Mouse (Mus musculus) spleen, postnatal 10 days (tissue): ENCODE results near the gene Fbln5.

Experiments
- DNase-seq, 2 experiments: peaks; one replicate each; pipeline ENCODE4 v3.0.0; 2021 to 2022; ENCODE audit warnings: low spot score in 2 of 2

Fbln5 gene

GRCm38 (mm10) chr12:101763065-101763464 lies 55.8 kb downstream of the Fbln5 start:
- DNase-seq = no peak

- DNase-seq = no peak
Observed at GRCm38 (mm10) chr12:101762054-101762453, 56.8 kb downstream of the Fbln5 start.

- DNase-seq = no peak
Observed at GRCm38 (mm10) chr12:101759440-101760045, 59.3 kb downstream of the Fbln5 start.

GRCm38 (mm10) chr12:101758698-101759097 lies 60.2 kb downstream of the Fbln5 start:
- no peak for DNase-seq

GRCm38 (mm10) chr12:101742375-101742774 lies 76.5 kb downstream of the Fbln5 start:
- DNase-seq = no peak

GRCm38 (mm10) chr12:101740486-101740885 lies 78.4 kb downstream of the Fbln5 start:
- no peak for DNase-seq

- DNase-seq = no peak
Observed at GRCm38 (mm10) chr12:101740045-101740444, 78.8 kb downstream of the Fbln5 start.

- DNase-seq = no peak
Observed at GRCm38 (mm10) chr12:101718755-101719150, 100.1 kb downstream of the Fbln5 start.

- peak; percentile 18 to 67 for DNase-seq
Observed at GRCm38 (mm10) chr12:101718054-101718754, 100.7 kb downstream of the Fbln5 start, which contains the start of gene Tc2n. Gene Tc2n, minus strand, starts transcription at chr12:101718523.

- DNase-seq = no peak
Observed at GRCm38 (mm10) chr12:101699176-101699575, 119.7 kb downstream of the Fbln5 start.
